Mouse (Mus musculus) midbrain, embryonic 16.5 days (tissue): ENCODE measurements around the gene Dus2. TPM values are rescaled to one million over a fixed set of nuclear protein-coding genes. Genes with fewer than 3 reads are reported as not detected.
A peak's percentile ranks its signal among the peaks of the same experiment; 100 is the strongest.

Experiments
- ATAC-seq: fragments of 200-750 bp; cut with Nextera tagmentation; 2 replicates; pipeline ENCODE4 v1.8.0; 2017; ENCODE audit warnings: moderate TSS enrichment
- H3K27ac ChIP-seq: fragments of 300-500 bp; sonication (generic); 2 replicates; pipeline ENCODE4 v1.5.1; 2014; ENCODE audit warnings: mild to moderate bottlenecking, low read length, mixed read lengths
- H3K27me3 ChIP-seq: fragments of 300-500 bp; sonication (generic); 2 replicates; pipeline ENCODE4 v1.6.1; 2014; ENCODE audit warnings: low read depth, low read length, mixed read lengths; ENCODE audit not compliant: control insufficient read depth, insufficient read depth
- H3K36me3 ChIP-seq: fragments of 300-500 bp; sonication (generic); 2 replicates; pipeline ENCODE4 v1.6.1; 2014; ENCODE audit warnings: mild to moderate bottlenecking, low read length, moderate library complexity, mixed read lengths; ENCODE audit not compliant: control insufficient read depth, insufficient read depth
- H3K4me1 ChIP-seq: fragments of 300-500 bp; sonication (generic); 2 replicates; pipeline ENCODE4 v1.6.1; 2014; ENCODE audit warnings: mild to moderate bottlenecking, low read length, mixed read lengths; ENCODE audit not compliant: control insufficient read depth, insufficient read depth
- H3K4me2 ChIP-seq: fragments of 300-500 bp; sonication (generic); 2 replicates; pipeline ENCODE4 v1.6.1; 2014; ENCODE audit warnings: mild to moderate bottlenecking, low read length, mixed read lengths
- H3K4me3 ChIP-seq: fragments of 300-500 bp; sonication (generic); 2 replicates; pipeline ENCODE4 v1.5.1; 2014; ENCODE audit warnings: low read depth, mild to moderate bottlenecking, low read length, moderate library complexity, mixed read lengths
- H3K9ac ChIP-seq: fragments of 300-500 bp; sonication (generic); 2 replicates; pipeline ENCODE4 v1.6.1; 2014; ENCODE audit warnings: low read depth, low read length, mixed read lengths
- H3K9me3 ChIP-seq: fragments of 300-500 bp; sonication (generic); replicated peaks from 2 replicates; pipeline ENCODE4 v1.6.1; 2014; ENCODE audit warnings: mild to moderate bottlenecking, low read length, mixed read lengths; ENCODE audit not compliant: control insufficient read depth, poor library complexity, severe bottlenecking
- WGBS: fragments of 180-500 bp; shearing (Covaris S2); extraction: QIAGEN DNeasy Blood & Tissue Kit; methylation state at CpG from one replicate; pipeline ENCODE4 v1.1.7; 2014; 5-methylcytosine and 5-hydroxymethylcytosine counted together
- polyA plus RNA-seq: library from polyadenylated mRNA; unstranded; fragments of >200 nt; fragmentation: Nextera tagmentation; extraction: Ambion mirVana; gene quantifications from 2 replicates; pipeline ENCODE4 v1.2.1, GENCODE M21; 2015

Dus2 gene
- polyA plus RNA-seq = 29.4 and 29.8 TPM in 2 replicates

DNA sequence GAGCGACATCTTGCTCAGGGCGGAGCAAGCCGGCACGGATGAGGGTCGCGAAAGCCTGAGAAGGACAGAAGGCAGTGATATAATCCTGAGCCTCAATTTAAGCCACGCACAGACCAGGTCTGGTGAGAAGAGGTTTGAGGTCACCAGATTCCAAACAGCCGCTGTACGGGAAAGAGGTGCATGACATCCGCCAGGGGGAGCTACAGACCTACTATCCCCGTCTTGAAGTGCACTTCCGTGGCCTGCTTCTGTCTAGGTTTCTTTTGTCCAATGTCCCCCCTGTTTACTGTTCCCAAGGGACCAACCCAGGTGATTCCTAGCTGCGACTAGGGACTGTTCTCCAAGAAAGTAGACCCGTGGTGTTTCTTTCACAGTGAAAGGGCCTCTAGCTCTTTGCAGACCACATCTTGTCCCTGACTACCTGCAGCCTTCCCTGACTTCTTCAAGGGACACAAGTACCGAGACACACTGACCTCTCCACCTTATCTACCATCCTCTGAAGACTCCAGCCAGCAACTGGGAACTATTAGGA lies at the start of gene Dus2:
TSS of gene Dus2 (plus strand) at position 482 of the 532 bp plus-strand sequence.
- no peaks in the 10 kb centered on the region for H3K27me3 ChIP-seq
- H3K27ac ChIP-seq = no peak within 1 kb of the TSS
- H3K4me1 ChIP-seq = no peaks in the 10 kb centered on the region
- WGBS = 12% methylated on average over 15 of the region's 15 CpGs
- no peak within 1 kb of the TSS for H3K9ac ChIP-seq
- H3K9me3 ChIP-seq = no peaks in the 10 kb centered on the region
- no peak for ATAC-seq
- no peaks in the 10 kb centered on the region for H3K36me3 ChIP-seq
- no peak within 1 kb of the TSS for H3K4me2 ChIP-seq
- no peak within 1 kb of the TSS for H3K4me3 ChIP-seq

DNA sequence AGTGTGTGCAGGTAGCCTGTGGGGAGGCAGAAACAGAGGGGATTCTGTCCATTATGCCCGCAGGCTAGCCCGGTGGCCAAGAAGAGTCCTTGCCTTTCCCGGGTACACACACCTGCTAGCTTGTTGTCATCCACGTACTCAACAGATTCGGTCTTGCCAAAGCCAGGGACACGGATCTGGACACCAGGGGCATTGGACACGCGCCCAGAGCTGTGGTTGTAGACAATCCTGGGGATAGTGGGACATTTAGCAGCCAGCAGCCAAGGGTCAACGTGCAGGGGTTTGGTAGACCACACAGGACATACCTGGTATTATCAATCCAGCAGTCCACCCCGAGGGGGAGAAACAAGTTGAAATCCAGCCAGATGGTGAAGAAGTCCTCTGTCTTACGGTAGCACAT lies 49.1 kb upstream of the Dus2 start:
- no peak for ATAC-seq
- no peak overlapping the region for H3K4me2 ChIP-seq

DNA sequence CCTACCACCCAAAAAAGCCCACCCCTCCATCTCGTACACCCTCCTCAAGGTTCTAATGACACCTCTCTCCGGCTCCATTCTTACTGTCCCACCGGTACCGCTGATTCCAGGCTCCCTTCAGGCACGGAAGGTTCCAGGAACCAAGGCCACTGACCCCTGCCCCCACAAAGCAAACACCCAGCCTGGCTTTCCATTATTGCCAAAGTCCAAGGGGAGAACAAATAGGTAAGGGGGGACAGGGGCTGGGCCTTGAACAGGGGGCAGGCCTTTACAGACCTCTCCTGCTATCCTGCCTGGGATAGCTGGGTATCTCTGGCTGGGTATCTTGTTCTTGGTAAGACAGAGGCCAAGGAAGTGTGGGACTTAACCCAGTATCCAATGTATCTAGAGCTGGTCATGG lies 48.6 kb upstream of the Dus2 start:
- Histone ChIP-seq H3K9me3 (no peaks in the 10 kb centered on the region), H3K9ac (no peak overlapping the region), H3K27me3 (no peaks in the 10 kb centered on the region), H3K4me1 (peaks cover 5% of the 10 kb centered on the region), H3K27ac (no peak overlapping the region), H3K4me3 (no peak overlapping the region), H3K36me3 (no peaks in the 10 kb centered on the region), H3K4me2 (no peak overlapping the region)
- 96% methylated on average over 5 of the region's 5 CpGs for WGBS
- no peak for ATAC-seq

More for the DNA sequence above, 49.1 kb upstream of the Dus2 start:
- H3K27ac ChIP-seq = no peak overlapping the region
- 94% methylated on average over 11 of the region's 11 CpGs for WGBS
- no peaks in the 10 kb centered on the region for H3K36me3 ChIP-seq
- no peaks in the 10 kb centered on the region for H3K9me3 ChIP-seq
- H3K4me1 ChIP-seq = peaks cover 5% of the 10 kb centered on the region
- no peak overlapping the region for H3K9ac ChIP-seq
- no peak overlapping the region for H3K4me3 ChIP-seq
- H3K27me3 ChIP-seq = no peaks in the 10 kb centered on the region

DNA sequence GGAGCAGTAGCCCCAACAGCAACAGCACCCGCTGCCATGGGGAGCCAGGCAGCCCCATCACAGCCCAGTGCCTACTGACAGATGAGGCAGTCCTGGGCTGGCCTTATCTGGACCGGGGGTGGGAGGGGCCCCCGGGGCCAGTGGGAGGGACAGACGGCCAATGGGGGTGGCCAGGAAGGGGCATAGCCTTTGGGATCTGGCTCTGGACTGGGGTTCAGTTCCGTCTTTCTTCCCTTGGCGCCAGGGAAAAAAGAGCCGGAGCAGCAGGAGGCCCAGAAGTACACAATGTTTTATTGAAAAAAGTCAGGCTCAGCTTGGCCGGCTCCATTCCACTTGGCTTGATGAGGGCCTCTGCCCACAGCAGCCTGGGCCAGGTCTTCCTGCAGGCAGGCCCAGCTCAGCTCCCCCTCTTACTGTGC lies 47.8 kb upstream of the Dus2 start, which contains the start of gene Lcat:
TSS of gene Lcat (minus strand) at position 62 of the 419 bp plus-strand sequence.
- H3K4me1 ChIP-seq = peaks cover 1% of the 10 kb centered on the region; the same call in 1 of the 2 replicates
- H3K27ac ChIP-seq = no peak within 1 kb of the TSS; the same call in 1 of the 2 replicates
- peak; percentile 53; the same call in 1 of the 2 replicates for ATAC-seq
- no peak within 1 kb of the TSS for H3K4me2 ChIP-seq
- H3K9me3 ChIP-seq = no peaks in the 10 kb centered on the region
- 53% methylated on average over 7 of the region's 8 CpGs for WGBS
- no peaks in the 10 kb centered on the region for H3K27me3 ChIP-seq
- H3K9ac ChIP-seq = no peak within 1 kb of the TSS
- no peak within 1 kb of the TSS for H3K4me3 ChIP-seq
- no peaks in the 10 kb centered on the region for H3K36me3 ChIP-seq

DNA sequence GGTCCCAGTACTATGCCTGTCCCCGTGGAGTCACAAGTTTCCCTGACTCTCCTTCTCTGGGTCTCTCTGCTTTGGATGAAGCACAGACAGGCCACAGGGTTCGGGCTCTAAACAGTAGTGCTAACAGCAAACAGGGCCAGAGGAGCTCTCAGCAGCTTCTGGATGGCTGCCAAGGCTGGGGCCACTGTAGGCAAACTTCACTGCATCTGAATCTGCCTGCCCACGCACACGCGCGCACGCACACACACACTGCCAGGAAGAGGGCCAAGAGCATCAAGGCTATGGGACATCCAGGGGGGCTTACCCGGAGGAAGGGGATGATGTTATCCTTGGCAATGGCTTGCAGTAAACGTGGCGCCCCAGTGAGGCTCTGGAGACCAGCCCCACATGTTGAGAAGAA lies 41.8 kb upstream of the Dus2 start:
- H3K36me3 ChIP-seq = no peaks in the 10 kb centered on the region
- ATAC-seq = peak; percentile 59
- no peaks in the 10 kb centered on the region for H3K9me3 ChIP-seq
- no peaks in the 10 kb centered on the region for H3K4me1 ChIP-seq
- no peak overlapping the region for H3K4me3 ChIP-seq
- no peak overlapping the region for H3K4me2 ChIP-seq
- H3K27me3 ChIP-seq = no peaks in the 10 kb centered on the region
- WGBS = 69% methylated on average over 10 of the region's 10 CpGs
- no peak overlapping the region for H3K9ac ChIP-seq
- H3K27ac ChIP-seq = no peak overlapping the region

DNA sequence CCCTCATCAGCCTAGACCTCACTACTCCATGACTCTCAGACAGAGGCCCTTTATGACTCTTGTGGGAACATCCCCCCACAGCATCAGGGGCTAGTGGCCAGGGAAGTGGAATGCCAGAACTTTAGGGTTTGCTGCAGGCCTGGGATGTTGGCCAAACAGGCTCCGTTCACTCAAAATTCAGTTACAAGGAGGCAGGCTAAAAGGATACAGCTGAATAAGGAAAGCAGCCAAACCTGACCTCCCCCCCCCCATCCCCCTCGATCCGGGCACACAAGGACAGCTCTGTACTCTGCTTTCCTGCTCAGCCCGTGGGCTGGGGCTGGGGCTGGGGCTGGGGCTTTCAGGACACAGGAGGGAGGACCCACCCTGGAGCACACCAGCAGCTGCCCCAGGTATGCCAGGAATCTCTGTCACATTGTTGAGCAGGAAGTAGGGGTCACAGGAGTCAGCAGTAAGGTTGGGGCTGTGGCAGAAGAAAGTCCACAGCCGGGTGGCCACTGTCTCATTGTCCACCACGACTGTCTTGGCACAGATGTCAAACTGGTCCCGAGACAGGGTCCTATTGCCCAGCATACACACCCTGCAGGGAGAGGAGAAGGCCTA lies 40.0 kb upstream of the Dus2 start:
- Histone ChIP-seq H3K9ac (no peak overlapping the region), H3K27ac (peak overlapping the region; percentile 70), H3K36me3 (no peaks in the 10 kb centered on the region), H3K9me3 (no peaks in the 10 kb centered on the region), H3K4me3 (no peak overlapping the region), H3K4me2 (no peak overlapping the region), H3K4me1 (no peaks in the 10 kb centered on the region), H3K27me3 (no peaks in the 10 kb centered on the region)
- peak; percentile 83 for ATAC-seq
- WGBS = 74% methylated on average over 7 of the region's 7 CpGs

DNA sequence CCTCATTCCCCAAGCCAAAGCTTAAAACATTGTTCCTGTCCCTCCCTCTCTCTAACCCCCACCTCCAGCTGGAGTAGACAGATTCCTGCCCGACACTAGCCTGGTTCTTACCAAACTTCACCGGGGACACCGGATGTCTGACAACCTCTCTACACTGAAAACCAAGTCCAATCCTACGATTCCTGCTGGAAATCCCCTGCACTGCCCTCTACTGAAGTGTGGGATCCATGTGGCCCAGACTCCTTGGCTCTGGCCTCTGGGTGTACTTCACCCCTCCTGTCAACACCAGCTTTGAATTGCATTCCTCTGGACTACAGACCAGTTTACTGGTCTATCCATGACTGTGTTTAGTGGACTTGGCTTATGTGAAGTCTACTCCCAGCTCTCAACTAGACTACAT lies 34.6 kb upstream of the Dus2 start:
- H3K27ac ChIP-seq = no peak overlapping the region
- no peak overlapping the region for H3K4me3 ChIP-seq
- H3K4me1 ChIP-seq = no peaks in the 10 kb centered on the region
- H3K27me3 ChIP-seq = no peaks in the 10 kb centered on the region
- H3K9me3 ChIP-seq = no peaks in the 10 kb centered on the region
- no peak overlapping the region for H3K9ac ChIP-seq
- 92% methylated on average over 4 of the region's 4 CpGs for WGBS
- ATAC-seq = no peak
- no peak overlapping the region for H3K4me2 ChIP-seq
- no peaks in the 10 kb centered on the region for H3K36me3 ChIP-seq

DNA sequence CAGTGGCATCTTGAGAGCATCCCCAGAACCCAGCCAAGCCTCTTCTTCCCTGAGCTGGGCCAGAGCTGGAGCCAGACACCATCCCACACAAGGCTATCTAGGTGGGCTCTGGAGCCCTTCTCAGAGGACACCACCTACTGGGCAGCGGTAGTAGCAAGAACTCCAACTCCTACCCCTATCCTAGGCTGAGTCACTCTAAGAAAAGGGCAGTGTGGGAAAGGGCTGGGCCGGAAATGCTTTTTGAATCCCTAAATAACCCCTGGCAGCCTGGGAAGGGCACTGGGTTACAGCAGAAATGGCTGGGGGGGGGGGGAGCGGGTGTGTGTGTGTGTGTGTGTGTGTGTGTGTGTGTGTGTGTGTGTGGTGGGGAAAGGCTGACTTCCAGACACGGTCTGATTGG lies 33.3 kb upstream of the Dus2 start:
- ATAC-seq = no peak
- 65% methylated on average over 3 of the region's 4 CpGs for WGBS
- no peaks in the 10 kb centered on the region for H3K4me1 ChIP-seq

DNA sequence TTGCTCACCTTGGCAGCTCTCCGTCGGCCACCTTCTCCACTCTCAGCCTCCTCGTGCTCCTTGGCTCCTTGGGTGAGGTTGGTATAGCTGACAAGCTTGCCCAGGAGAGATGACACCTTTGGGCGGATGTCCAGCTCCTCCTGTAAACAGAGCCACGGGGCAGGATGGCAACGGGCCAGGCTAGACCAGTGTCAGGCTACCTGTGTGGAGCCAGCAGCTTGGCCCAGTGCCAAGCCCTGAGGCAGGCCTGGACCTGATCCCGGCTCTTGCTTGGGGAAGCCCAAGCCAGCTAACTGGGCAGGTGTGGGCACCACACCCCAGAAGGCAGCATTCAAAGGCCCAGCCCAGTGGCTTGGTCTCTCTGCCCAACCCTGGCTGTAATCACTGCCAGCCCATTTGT lies 31.8 kb upstream of the Dus2 start:
- Histone ChIP-seq H3K4me3 (no peak overlapping the region), H3K4me2 (no peak overlapping the region), H3K9ac (no peak overlapping the region), H3K4me1 (no peaks in the 10 kb centered on the region), H3K27me3 (no peaks in the 10 kb centered on the region; the same call in 1 of the 2 replicates), H3K36me3 (no peaks in the 10 kb centered on the region), H3K27ac (no peak overlapping the region), H3K9me3 (no peaks in the 10 kb centered on the region)
- WGBS = 85% methylated on average over 7 of the region's 7 CpGs
- no peak for ATAC-seq

More for the DNA sequence above, 33.3 kb upstream of the Dus2 start:
- Histone ChIP-seq H3K27ac (no peak overlapping the region), H3K4me3 (no peak overlapping the region), H3K9ac (no peak overlapping the region), H3K9me3 (no peaks in the 10 kb centered on the region), H3K4me2 (no peak overlapping the region), H3K36me3 (no peaks in the 10 kb centered on the region), H3K27me3 (no peaks in the 10 kb centered on the region)
